Mouse (Mus musculus) limb, embryonic 11.5 days (tissue): ENCODE measurements around the gene Arid3a. TPM values are rescaled to one million over a fixed set of nuclear protein-coding genes. Genes with fewer than 3 reads are reported as not detected.
A peak's percentile ranks its signal among the peaks of the same experiment; 100 is the strongest.

Source experiments
- ATAC-seq: fragments of 200-750 bp; cut with Nextera tagmentation; 2 replicates; pipeline ENCODE4 v1.8.0; 2017; ENCODE audit warnings: low read depth; ENCODE audit not compliant: insufficient number of reproducible peaks, low FRiP score, low TSS enrichment
- DNase-seq: peaks from one replicate; pipeline ENCODE4 v3.0.0-alpha.2; 2015; ENCODE audit warnings: low spot score
- H3K27ac ChIP-seq: fragments of 300-500 bp; sonication (generic); replicated peaks from 2 replicates; pipeline ENCODE4 v1.5.1; 2014; ENCODE audit warnings: low read depth, mild to moderate bottlenecking, low read length
- H3K27me3 ChIP-seq: fragments of 300-500 bp; sonication (generic); 2 replicates; pipeline ENCODE4 v1.6.1; 2014; ENCODE audit warnings: mild to moderate bottlenecking, low read length, mixed read lengths; ENCODE audit not compliant: control insufficient read depth, insufficient read depth
- H3K36me3 ChIP-seq: fragments of 300-500 bp; sonication (generic); 2 replicates; pipeline ENCODE4 v1.6.1; 2014; ENCODE audit warnings: mild to moderate bottlenecking, low read length, moderate library complexity, mixed read lengths; ENCODE audit not compliant: control insufficient read depth, insufficient read depth
- H3K4me1 ChIP-seq: fragments of 300-500 bp; sonication (generic); 2 replicates; pipeline ENCODE4 v1.6.1; 2014; ENCODE audit warnings: low read length, mixed read lengths; ENCODE audit not compliant: control insufficient read depth, insufficient read depth
- H3K4me2 ChIP-seq: fragments of 300-500 bp; sonication (generic); 2 replicates; pipeline ENCODE4 v1.6.1; 2014; ENCODE audit warnings: low read depth, mild to moderate bottlenecking, moderate library complexity; ENCODE audit not compliant: severe bottlenecking
- H3K4me3 ChIP-seq: fragments of 300-500 bp; sonication (generic); 2 replicates; pipeline ENCODE4 v1.5.1; 2014; ENCODE audit warnings: low read depth, low read length
- H3K9ac ChIP-seq: fragments of 300-500 bp; sonication (generic); 2 replicates; pipeline ENCODE4 v1.6.1; 2014; ENCODE audit warnings: mild to moderate bottlenecking, low read length
- H3K9me3 ChIP-seq: fragments of 300-500 bp; sonication (generic); 2 replicates; pipeline ENCODE4 v1.6.1; 2016; ENCODE audit warnings: low read length; ENCODE audit not compliant: control insufficient read depth
- WGBS: fragments of 180-500 bp; shearing (Covaris S2); extraction: QIAGEN DNeasy Blood & Tissue Kit; methylation state at CpG from one replicate; pipeline ENCODE4 v1.1.7; 2014; 5-methylcytosine and 5-hydroxymethylcytosine counted together
- polyA plus RNA-seq: library from polyadenylated mRNA; unstranded; fragments of >200 nt; fragmentation: Nextera tagmentation; extraction: Ambion mirVana; gene quantifications from 2 replicates; pipeline ENCODE4 v1.2.1, GENCODE M21; 2014

Gene Arid3a
- polyA plus RNA-seq, 1 experiment from 2014 or later, result 12.9 TPM

GRCm38 (mm10) chr10:79969124-79969568, 42.3 kb downstream of the Arid3a start:
- Histone ChIP-seq H3K27me3 (peaks cover 9% of the 10 kb centered on the region), H3K4me2 (no peak overlapping the region), H3K36me3 (peaks cover 39% of the 10 kb centered on the region), H3K27ac (no peak overlapping the region), H3K9ac (no peak overlapping the region; the same call in 1 of the 2 replicates), H3K4me3 (no peak overlapping the region), H3K9me3 (no peaks in the 10 kb centered on the region), H3K4me1 (peaks cover 13% of the 10 kb centered on the region)
- ATAC-seq, result no peak
- WGBS, result 21% methylated on average over 3 of the region's 3 CpGs
- no peak for DNase-seq

- Histone ChIP-seq H3K4me1 (peaks cover 13% of the 10 kb centered on the region), H3K9ac (peak within 1 kb of the TSS; percentile 63), H3K27ac (no peak within 1 kb of the TSS), H3K4me3 (peak within 1 kb of the TSS; percentile 46), H3K27me3 (peaks cover 9% of the 10 kb centered on the region), H3K9me3 (no peaks in the 10 kb centered on the region), H3K36me3 (peaks cover 31% of the 10 kb centered on the region), H3K4me2 (peak within 1 kb of the TSS; percentile 96)
- DNase-seq, result peak; percentile 55
- 6% methylated on average over 45 of the region's 47 CpGs for WGBS
- peak; percentile 20; the same call in 1 of the 2 replicates for ATAC-seq
Observed at GRCm38 (mm10) chr10:79970415-79971182, 43.8 kb downstream of the Arid3a start, which contains the start of gene Grin3b. Gene Grin3b (plus strand): TSS chr10:79970715.

GRCm38 (mm10) chr10:79971183-79971497, 44.3 kb downstream of the Arid3a start:
- ATAC-seq (peak; percentile 14; the same call in 1 of the 2 replicates), DNase-seq (peak; percentile 67)
- Histone ChIP-seq H3K4me2 (peak overlapping the region; percentile 96), H3K27me3 (peaks cover 9% of the 10 kb centered on the region), H3K27ac (no peak overlapping the region), H3K9me3 (no peaks in the 10 kb centered on the region), H3K9ac (peak overlapping the region; percentile 63), H3K4me3 (peak overlapping the region; percentile 46), H3K36me3 (peaks cover 31% of the 10 kb centered on the region), H3K4me1 (peaks cover 13% of the 10 kb centered on the region)
- WGBS, result 5% methylated on average over 19 of the region's 21 CpGs

GRCm38 (mm10) chr10:79972831-79973230, 46.0 kb downstream of the Arid3a start:
- Histone ChIP-seq H3K4me1 (peaks cover 13% of the 10 kb centered on the region), H3K4me2 (no peak overlapping the region), H3K9ac (no peak overlapping the region), H3K9me3 (no peaks in the 10 kb centered on the region), H3K36me3 (peaks cover 34% of the 10 kb centered on the region), H3K27ac (no peak overlapping the region), H3K27me3 (peaks cover 9% of the 10 kb centered on the region), H3K4me3 (no peak overlapping the region)
- DNase-seq (no peak), ATAC-seq (no peak)
- WGBS, result 71% methylated on average over 14 of the region's 14 CpGs

GRCm38 (mm10) chr10:79974087-79974486, 47.2 kb downstream of the Arid3a start:
- Histone ChIP-seq H3K36me3 (peaks cover 40% of the 10 kb centered on the region), H3K27ac (no peak overlapping the region), H3K4me3 (no peak overlapping the region), H3K27me3 (peaks cover 9% of the 10 kb centered on the region), H3K9ac (no peak overlapping the region), H3K9me3 (no peaks in the 10 kb centered on the region), H3K4me2 (no peak overlapping the region), H3K4me1 (peaks cover 13% of the 10 kb centered on the region)
- DNase-seq (no peak), ATAC-seq (no peak)
- 90% methylated on average over 21 of the region's 21 CpGs for WGBS

- ATAC-seq (no peak), DNase-seq (no peak)
- Histone ChIP-seq H3K36me3 (peaks cover 43% of the 10 kb centered on the region), H3K9ac (no peak overlapping the region), H3K27ac (no peak overlapping the region), H3K4me1 (peaks cover 13% of the 10 kb centered on the region), H3K4me2 (no peak overlapping the region), H3K9me3 (no peaks in the 10 kb centered on the region), H3K27me3 (peaks cover 9% of the 10 kb centered on the region), H3K4me3 (no peak overlapping the region)
- WGBS, result 92% methylated on average over 8 of the region's 8 CpGs
Observed at GRCm38 (mm10) chr10:79974668-79975067, 47.8 kb downstream of the Arid3a start.

- peaks cover 43% of the 10 kb centered on the region for H3K36me3 ChIP-seq
- no peak overlapping the region for H3K9ac ChIP-seq
- no peak overlapping the region for H3K4me2 ChIP-seq
- no peaks in the 10 kb centered on the region for H3K9me3 ChIP-seq
- no peak for ATAC-seq
- H3K4me1 ChIP-seq, result peaks cover 4% of the 10 kb centered on the region; the same call in 1 of the 2 replicates
- H3K4me3 ChIP-seq, result no peak overlapping the region
- WGBS, result 85% methylated on average over 28 of the region's 28 CpGs
- no peak overlapping the region for H3K27ac ChIP-seq
- H3K27me3 ChIP-seq, result peaks cover 1% of the 10 kb centered on the region; the same call in 1 of the 2 replicates
- no peak for DNase-seq
Observed at GRCm38 (mm10) chr10:79976071-79976721, 49.4 kb downstream of the Arid3a start.

GRCm38 (mm10) chr10:79976722-79977107, 49.9 kb downstream of the Arid3a start:
- Histone ChIP-seq H3K4me1 (no peaks in the 10 kb centered on the region), H3K4me2 (no peak overlapping the region), H3K36me3 (peaks cover 43% of the 10 kb centered on the region), H3K9ac (no peak overlapping the region), H3K27ac (no peak overlapping the region), H3K9me3 (no peaks in the 10 kb centered on the region), H3K27me3 (no peaks in the 10 kb centered on the region), H3K4me3 (no peak overlapping the region)
- DNase-seq, result no peak
- 70% methylated on average over 34 of the region's 36 CpGs for WGBS
- ATAC-seq, result no peak
